In the genomic region with DNA sequence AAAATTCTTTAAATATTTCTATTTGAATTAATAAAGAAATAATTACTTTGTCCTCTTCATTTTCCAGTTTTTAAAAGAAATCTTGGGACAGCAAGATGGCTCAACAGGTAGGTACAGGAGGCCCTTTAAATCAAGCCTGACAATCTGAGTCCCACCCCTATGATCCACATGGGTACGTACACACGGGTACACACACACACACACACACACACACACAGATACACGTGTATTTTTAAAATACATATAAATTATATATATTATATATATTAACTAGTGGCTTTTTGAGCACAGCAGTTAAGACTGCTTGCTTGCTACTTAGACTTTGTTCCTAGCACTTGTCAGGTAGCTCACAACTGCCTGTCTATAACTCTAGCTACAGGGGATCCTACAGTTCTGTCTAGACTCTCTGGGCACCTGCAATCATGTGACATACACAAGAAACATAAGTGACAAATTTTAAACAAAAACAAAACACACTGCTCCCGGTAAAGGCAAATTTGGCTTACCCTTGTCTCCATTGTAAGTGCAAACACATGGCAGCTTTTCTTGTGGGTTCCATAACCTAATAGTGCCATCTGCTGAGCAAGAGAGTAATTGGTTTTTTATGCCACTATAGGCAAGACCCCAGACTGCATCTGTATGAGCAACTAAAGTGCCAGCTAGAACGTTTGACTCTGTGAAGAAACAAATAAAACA, we compare ENCODE assay signal across 10 mouse cellular contexts. TPM values are rescaled to one million over a fixed set of nuclear protein-coding genes. Genes with fewer than 3 reads are reported as not detected.
A peak's percentile ranks its signal among the peaks of the same experiment; 100 is the strongest.
DNase-seq lines count a peak whose midpoint lies in the region; ATAC-seq lines count a peak whose summit lies in the region.
"Had no signal": no experiment of that assay in that cellular context is flagged by ENCODE, and none has a peak within 500 bp of the region (broad histone marks: within the 10 kb centered on the region; RNA-seq: fewer than 3 reads in every experiment).

No protein-coding gene starts in this region.

- no peak overlapping the region for H3K4me3 ChIP-seq in embryonic facial prominence, embryonic 11.5 days (ENCODE audit: low read depth, low read length)
- no peak overlapping the region for H3K4me3 ChIP-seq in embryonic facial prominence, embryonic 10.5 days
- H3K4me3 ChIP-seq in heart, embryonic 12.5 days, result no peak overlapping the region
- H3K4me3 ChIP-seq: liver, embryonic 13.5 days had no signal

- H3K27ac ChIP-seq in embryonic facial prominence, embryonic 11.5 days (replicated peaks; ENCODE audit: low read depth, low read length), result no peak overlapping the region
- no peak overlapping the region for H3K27ac ChIP-seq in embryonic facial prominence, embryonic 10.5 days (replicated peaks)
- H3K27ac ChIP-seq in heart, embryonic 12.5 days (ENCODE audit: poor library complexity, severe bottlenecking), result no peak overlapping the region
- H3K27ac ChIP-seq: liver, embryonic 13.5 days had no signal

- no peak; the same call in 1 of the 2 replicates for ATAC-seq in embryonic facial prominence, embryonic 11.5 days (replicated peaks; ENCODE audit: insufficient number of reproducible peaks, low FRiP score, low TSS enrichment, low read depth)
- peak; percentile 68; the same call in 1 of the 2 replicates for ATAC-seq in common myeloid progenitor, adult 5-6 weeks (replicated peaks; ENCODE audit: low read depth, poor library complexity, severe bottlenecking)
- 0 out of 2 replicates have a peak, but pooled peaks have one; percentile 57 for ATAC-seq in megakaryocyte progenitor cell, adult 5-6 weeks (replicated peaks; ENCODE audit: poor library complexity)
- ATAC-seq in heart, embryonic 12.5 days (ENCODE audit: insufficient number of reproducible peaks, low FRiP score), result no peak

- H3K9ac ChIP-seq in embryonic facial prominence, embryonic 11.5 days (replicated peaks; ENCODE audit: low read length), result no peak overlapping the region
- no peak overlapping the region for H3K9ac ChIP-seq in heart, embryonic 12.5 days
- H3K9ac ChIP-seq: liver, embryonic 13.5 days had no signal

- no peaks in the 10 kb centered on the region for H3K4me1 ChIP-seq in embryonic facial prominence, embryonic 11.5 days (ENCODE audit: control insufficient read depth, insufficient read depth, low read length)
- no peaks in the 10 kb centered on the region for H3K4me1 ChIP-seq in embryonic facial prominence, embryonic 10.5 days
- H3K4me1 ChIP-seq in heart, embryonic 12.5 days (replicated peaks), result no peaks in the 10 kb centered on the region
- H3K4me1 ChIP-seq: liver, embryonic 13.5 days had no signal

- H3K36me3 ChIP-seq in embryonic facial prominence, embryonic 11.5 days (replicated peaks; ENCODE audit: control insufficient read depth, insufficient read depth, low read depth, low read length), result no peaks in the 10 kb centered on the region
- peaks cover 77% of the 10 kb centered on the region for H3K36me3 ChIP-seq in embryonic facial prominence, embryonic 10.5 days (replicated peaks)
- peaks cover 31% of the 10 kb centered on the region for H3K36me3 ChIP-seq in heart, embryonic 12.5 days

- DNase-seq in embryonic facial prominence, embryonic 11.5 days (ENCODE audit: low spot score), result peak; percentile 68
- no peak for DNase-seq in embryonic facial prominence, embryonic 10.5 days (ENCODE audit: low spot score)
- peak; percentile 27 for DNase-seq in 3T3-L1 (ENCODE audit: low read depth, low spot score)
- DNase-seq in kidney, adult 9 months, result no peak
- DNase-seq in layer of hippocampus, adult 11-12 months (ENCODE audit: low spot score), result no peak
- DNase-seq: liver, embryonic 13.5 days had no signal

- whole genome bisulfite sequencing in embryonic facial prominence, embryonic 11.5 days, result 75% methylated on average over 5 of the region's 5 CpGs
- 83% methylated on average over 5 of the region's 5 CpGs for WGBS in embryonic facial prominence, embryonic 10.5 days
- 86% methylated on average over 5 of the region's 5 CpGs for WGBS in heart, embryonic 12.5 days

- no peak overlapping the region for H3K4me2 ChIP-seq in embryonic facial prominence, embryonic 11.5 days (ENCODE audit: low read depth, low read length)
- no peak overlapping the region for H3K4me2 ChIP-seq in heart, embryonic 12.5 days
- H3K4me2 ChIP-seq: liver, embryonic 13.5 days had no signal

- no peaks in the 10 kb centered on the region for H3K27me3 ChIP-seq in embryonic facial prominence, embryonic 11.5 days (ENCODE audit: control insufficient read depth, insufficient read depth, low read length)
- no peaks in the 10 kb centered on the region for H3K27me3 ChIP-seq in embryonic facial prominence, embryonic 10.5 days (replicated peaks; ENCODE audit: low read depth, poor library complexity, severe bottlenecking)
- no peaks in the 10 kb centered on the region for H3K27me3 ChIP-seq in heart, embryonic 12.5 days (replicated peaks)
- H3K27me3 ChIP-seq: liver, embryonic 13.5 days had no signal

- H3K9me3 ChIP-seq in embryonic facial prominence, embryonic 11.5 days (replicated peaks; ENCODE audit: control insufficient read depth, low read length), result no peaks in the 10 kb centered on the region
- no peaks in the 10 kb centered on the region for H3K9me3 ChIP-seq in embryonic facial prominence, embryonic 10.5 days
- H3K9me3 ChIP-seq in heart, embryonic 12.5 days (replicated peaks), result no peaks in the 10 kb centered on the region
- H3K9me3 ChIP-seq: liver, embryonic 13.5 days had no signal

RNA-seq across cellular contexts. Expression of a gene that starts 29.7 kb away (rescaled TPM):
- 2.5 and 2.6 TPM in 2 replicates for polyA plus RNA-seq in embryonic facial prominence, embryonic 11.5 days (2014; fragmentation: Nextera tagmentation; extraction: Ambion mirVana)
- 1.9 and 2.2 TPM in 2 replicates for polyA plus RNA-seq in embryonic facial prominence, embryonic 10.5 days (2016; fragmentation: Nextera tagmentation; extraction: Ambion mirVana)
- total RNA-seq in common myeloid progenitor, adult 5-6 weeks (2017), result not detected in 2 replicates
- not detected in 2 replicates for total RNA-seq in megakaryocyte progenitor cell, adult 5-6 weeks (2015)
- total RNA-seq in megakaryocyte progenitor cell, adult 5-6 weeks (2017), result not detected in 2 replicates
- polyA plus RNA-seq in heart, embryonic 12.5 days (2016; fragmentation: Nextera tagmentation; extraction: Ambion mirVana), result 1.1 and 3.3 TPM in 2 replicates
- total RNA-seq: neutrophil, adult 5-6 weeks had no signal

Comparison
In these comparisons a context has a peak if more than half of its experiments do, and no peak if none do; other contexts are left out.
1. DNase-seq: peak in embryonic facial prominence, embryonic 11.5 days (single experiment) and 3T3-L1 (single experiment); none in embryonic facial prominence, embryonic 10.5 days (single experiment), kidney, adult 9 months (single experiment) and layer of hippocampus, adult 11-12 months (single experiment).
2. ATAC-seq: peak in common myeloid progenitor, adult 5-6 weeks (single experiment) and megakaryocyte progenitor cell, adult 5-6 weeks (single experiment); none in embryonic facial prominence, embryonic 11.5 days (single experiment) and heart, embryonic 12.5 days (single experiment).